Mouse (Mus musculus) T-helper 17 cell (primary cell): ENCODE measurements at regions not wholly inside any gene's neighbourhood (a gene's known extent, or its start where the extent isn't known, plus 50 kb on each side); places are given as distances from the start of the nearest gene placed in this dataset.

ENCODE experiments used
- in situ Hi-C, 2 experiments: fragments of 300-600 bp; cut with MboI, MseI; formaldehyde crosslinking; loops; 1 replicate in 1 of 2; 2 replicates in 1 of 2; pipeline ENCODE4 v1.15.1; 2025; ENCODE audit warnings: high pct_unique_total_duplicates in 2 of 2

DNA sequence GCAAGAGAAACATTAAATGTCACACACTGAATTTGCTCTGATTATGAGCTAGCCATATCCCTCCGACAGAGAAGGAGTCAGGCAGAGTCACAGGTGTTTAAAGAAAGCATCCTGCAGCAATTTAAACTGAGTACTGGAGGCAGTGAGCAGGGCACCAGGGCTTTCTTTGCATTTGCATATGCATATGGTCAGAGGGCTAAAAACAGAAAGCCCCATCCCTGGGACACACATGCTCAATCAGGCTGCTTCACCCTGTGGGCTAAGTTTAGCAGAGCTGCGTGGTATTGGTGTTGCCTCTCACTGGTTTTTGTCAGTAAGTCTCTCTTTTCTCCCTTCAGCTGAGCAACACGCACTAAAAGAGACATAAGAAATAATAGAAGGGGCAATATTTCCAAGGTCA is 289.9 kb upstream of the Rps6ka3 start:
- in situ Hi-C loops = loop anchor here (5.0 to 10.0 kb wide), 4 partner anchors 968 to 1455 kb away; no protein-coding TSS in a partner anchor

DNA sequence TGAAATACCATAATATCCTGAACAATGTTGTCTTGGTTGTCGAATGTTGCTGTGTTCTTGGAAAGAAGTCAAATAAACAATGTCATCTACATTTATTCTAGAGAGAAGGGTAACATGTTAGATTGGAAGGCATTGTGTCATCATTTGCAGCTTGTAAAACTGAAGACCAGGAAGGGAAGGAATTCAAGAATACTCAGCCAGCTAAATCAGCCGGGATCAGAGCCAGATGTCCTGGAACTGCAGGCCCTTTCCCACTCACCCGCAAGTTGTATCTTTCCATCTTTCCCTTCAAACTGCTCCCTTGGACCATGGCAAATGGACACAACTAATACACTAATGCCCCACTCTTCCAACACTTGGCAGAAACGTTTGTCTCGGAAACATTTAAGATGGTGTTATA is 288.7 kb upstream of the Rps6ka3 start:
- in situ Hi-C loops = loop anchor here (5.0 to 10.0 kb wide), 4 partner anchors 969 to 1457 kb away; no protein-coding TSS in a partner anchor

DNA sequence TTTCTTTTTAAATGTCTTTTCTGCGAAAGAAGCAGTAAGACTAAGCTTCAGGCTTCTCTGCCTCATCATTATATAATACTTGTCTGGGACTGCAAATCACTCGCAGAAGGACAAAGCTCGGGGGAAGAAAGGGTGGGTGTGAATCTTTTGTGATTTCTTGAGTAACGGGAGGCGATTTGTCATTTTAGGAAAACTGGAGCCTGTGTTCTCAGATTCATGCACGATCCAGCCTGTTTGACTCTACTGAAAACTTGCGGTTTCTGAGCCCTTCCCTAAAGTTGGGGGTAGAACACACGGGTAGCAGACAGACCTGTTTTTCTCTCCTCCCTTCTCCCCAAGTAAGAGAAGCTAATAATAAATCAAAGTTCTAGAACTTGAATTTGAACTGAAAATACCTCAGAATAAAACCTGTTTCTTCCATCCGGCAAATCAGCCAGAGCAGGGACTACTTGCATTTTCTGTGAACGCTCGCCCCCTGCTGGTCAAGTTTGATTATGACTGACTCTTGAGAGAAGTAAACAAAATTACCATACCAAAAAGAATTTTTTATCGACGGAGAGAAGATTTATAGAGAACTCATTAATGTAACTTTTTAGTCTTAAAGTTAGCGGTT is 288.2 kb upstream of the Rps6ka3 start:
- in situ Hi-C loops = loop anchor here (5.0 to 10.0 kb wide), 4 partner anchors 970 to 1457 kb away; no protein-coding TSS in a partner anchor

DNA sequence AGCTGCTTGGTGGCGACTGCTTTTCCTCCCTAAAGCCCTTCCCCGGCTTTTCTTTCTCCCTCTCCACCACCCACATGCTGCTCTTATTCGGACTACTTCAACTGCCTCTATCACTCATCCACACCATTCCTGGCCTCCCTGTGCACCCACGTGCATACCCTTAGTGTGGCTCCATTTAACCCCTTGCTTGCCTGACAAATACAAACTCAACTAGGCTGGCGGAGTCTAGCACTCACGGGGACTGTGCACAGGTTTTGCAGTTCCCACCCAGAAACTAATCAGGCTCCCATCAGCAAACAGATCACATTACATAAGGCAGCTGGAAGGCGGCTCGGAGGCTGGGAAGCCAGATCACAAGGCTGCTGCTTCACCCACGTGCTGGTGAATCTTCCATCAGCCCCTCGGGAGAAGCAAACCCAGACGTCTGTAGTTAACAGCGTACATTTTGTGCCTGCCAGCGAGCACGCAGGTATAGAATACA is 287.0 kb upstream of the Rps6ka3 start:
- in situ Hi-C loops = loop anchor here (5.0 to 10.0 kb wide), 4 partner anchors 971 to 1458 kb away; no protein-coding TSS in a partner anchor

DNA sequence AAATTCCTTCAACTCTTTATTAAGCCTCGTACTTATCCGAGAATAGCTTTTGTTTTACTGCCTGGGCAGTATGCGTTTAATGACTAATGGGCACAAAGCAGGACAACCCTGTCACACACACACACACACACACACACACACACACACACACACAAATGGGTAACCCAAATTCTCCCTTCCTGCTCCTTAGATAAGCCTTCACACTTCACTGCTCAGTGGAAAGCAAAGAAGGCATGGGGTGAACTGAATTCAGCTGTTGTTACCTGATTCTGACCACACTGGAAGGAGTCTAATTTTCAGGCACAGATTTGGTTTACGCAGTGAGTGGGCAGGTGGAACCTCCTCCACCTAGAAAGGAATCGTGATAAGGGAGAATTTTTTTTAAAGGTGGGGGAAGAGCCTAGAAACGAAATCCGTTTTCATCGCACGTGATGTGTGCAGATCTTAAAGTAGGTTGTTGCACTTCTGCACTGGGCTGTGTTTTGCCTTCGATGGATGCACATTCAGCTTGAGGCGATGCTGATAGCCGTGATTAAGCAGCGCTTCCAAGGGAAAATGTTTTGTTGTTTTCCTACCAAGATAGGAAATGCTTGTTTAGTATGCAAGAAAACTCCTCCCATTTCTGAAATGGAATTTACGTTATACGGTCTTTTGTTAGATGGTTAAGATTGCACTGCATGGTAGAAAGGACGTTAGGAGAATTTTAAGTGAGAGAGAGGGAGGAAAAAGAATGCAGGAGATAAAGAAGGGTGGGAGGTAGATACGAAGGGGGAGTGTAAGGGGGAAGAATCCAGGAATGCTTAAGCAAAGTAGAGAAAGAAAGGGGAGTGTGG is 286.2 kb upstream of the Rps6ka3 start:
- in situ Hi-C loops = loop anchor here (5.0 to 10.0 kb wide), 4 partner anchors 972 to 1459 kb away; no protein-coding TSS in a partner anchor

DNA sequence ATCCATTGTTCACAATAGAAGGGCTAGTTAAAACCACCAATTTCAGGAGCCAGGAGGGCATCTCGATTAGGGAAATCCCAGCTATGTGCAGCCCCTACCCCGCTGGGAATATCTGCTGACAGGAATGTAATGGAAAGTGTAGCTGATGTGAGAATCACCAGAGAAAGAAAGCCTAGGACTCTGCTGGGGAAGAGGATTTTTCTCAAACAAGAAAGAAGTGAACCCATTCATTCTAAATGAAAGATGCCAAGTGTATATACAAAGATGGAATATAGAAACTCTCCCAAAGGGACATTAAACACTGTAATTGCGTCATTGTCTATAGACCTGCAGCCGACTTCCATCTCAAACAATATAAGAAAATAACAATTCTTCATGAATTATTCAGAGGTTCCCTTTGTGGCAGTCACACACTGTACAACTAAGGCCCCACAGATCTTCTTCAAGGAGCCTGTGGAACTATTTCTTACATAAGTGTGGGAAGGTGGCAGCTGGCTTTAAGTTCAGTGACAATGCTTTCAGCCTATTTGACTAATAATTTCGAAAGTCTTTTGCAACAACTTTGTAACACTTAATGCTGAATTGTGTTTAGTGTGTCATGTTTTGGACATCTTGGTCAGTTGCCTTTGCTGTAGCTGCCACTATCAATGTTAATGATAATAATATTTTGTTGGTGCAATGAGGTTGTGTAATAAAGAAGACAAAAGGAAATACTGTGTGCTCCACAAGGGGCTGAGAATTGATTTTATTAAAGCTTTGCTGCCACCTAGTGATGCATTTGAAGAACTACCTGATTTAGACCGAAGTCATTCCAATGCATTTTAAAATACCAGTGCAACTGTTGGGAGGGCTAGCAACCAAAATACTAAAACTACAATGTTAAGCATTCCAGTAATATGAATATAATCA is 285.4 kb upstream of the Rps6ka3 start:
- in situ Hi-C loops = loop anchor here (5.0 to 10.0 kb wide), 4 partner anchors 972 to 1460 kb away; no protein-coding TSS in a partner anchor

DNA sequence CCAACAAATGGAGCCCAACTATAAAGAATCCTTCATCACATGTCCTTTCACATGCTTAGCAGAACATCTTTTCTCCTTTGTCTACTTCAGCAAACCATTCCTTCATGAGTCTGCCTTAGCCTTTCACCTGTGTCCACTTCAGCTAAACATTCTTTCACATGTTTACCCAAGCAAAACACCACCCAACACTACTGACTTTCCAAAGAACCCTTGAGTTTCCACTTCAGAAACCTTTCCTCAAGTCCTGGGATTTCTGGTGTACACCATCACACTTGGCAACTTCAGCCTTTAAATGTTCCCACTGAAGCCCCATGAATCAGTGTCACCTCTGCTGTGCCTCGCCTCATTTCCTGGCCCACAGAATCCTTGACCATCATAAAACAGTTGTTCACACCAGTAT is 278.2 kb upstream of the Rps6ka3 start:
- in situ Hi-C loops = no loop called here

DNA sequence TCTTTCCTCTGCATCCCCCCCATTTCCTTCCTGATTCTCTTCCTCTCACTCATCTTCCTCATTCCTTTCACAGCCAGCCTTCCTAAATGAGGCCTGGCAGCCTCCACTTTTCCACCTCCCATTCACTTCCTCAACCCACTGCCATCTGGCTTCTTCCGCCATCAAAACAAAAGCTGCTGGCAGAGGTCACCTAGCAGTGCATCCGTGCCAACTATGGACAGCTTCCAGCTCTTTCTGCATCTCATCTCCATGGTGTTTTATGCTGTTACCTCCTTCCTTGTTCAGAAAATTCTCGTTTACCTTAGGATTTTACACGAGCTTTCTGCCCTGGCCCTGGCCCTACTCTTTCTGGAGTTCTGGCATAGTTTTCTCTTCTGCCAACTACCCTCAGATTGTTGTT is 262.9 kb upstream of the Rps6ka3 start:
- in situ Hi-C loops = no loop called here

DNA sequence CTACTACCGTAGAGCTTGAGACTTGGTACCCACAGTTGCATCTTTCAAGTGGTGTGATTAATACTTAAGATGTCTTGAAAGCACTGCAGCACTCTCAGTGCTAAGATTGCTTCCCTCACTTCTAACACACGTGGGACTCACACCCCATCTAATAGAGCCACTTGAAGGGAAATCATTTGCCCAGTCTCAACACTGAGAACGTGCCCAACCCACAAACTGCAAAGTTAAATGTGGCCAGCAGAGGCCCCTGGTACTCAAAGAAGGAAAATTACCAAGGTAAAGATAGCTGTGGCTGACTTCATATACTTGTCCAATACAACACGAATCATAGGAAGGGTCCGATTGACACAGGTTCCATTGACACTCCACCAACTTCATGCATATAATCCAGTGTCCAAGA is 238.4 kb upstream of the Rps6ka3 start:
- in situ Hi-C loops = no loop called here

DNA sequence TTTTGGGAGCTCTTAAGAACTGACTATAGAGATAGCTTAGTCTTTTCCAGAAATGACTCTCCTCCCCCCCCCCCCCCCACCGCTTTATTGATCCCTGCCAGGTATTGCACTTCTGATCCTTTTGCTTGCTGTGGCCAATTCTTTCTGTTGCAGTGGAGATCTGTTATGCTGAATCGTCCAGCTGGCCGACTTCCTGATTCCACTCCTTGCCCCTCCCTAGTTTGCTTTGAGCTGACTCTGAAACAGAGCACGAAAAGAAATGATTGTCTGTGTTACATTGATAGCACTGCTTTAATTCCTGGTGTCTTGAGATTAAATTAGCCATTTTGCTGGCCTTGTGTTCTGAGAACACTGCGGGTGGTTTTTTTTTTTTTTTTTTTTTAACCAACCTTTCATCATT is 233.5 kb upstream of the Rps6ka3 start:
- in situ Hi-C loops = no loop called here

DNA sequence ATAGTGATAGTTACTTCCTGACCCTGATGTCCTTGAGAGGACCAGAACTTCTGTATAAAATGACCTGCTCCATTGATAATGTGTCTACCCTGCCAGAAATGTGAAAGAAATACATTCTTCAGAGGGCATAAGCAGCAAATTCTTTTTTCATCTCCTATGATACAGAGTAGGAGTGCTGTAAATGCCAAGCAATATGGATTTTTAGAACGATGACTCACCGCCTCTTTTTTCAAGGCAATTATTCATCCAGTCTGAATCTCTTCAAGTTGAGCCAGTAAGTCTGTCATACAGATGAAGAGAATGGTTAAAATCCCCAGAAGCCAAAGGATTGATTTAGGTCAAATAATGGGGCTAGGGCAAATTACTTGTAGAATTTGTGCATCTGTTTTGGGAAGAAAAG is 225.4 kb upstream of the Rps6ka3 start:
- in situ Hi-C loops = no loop called here

DNA sequence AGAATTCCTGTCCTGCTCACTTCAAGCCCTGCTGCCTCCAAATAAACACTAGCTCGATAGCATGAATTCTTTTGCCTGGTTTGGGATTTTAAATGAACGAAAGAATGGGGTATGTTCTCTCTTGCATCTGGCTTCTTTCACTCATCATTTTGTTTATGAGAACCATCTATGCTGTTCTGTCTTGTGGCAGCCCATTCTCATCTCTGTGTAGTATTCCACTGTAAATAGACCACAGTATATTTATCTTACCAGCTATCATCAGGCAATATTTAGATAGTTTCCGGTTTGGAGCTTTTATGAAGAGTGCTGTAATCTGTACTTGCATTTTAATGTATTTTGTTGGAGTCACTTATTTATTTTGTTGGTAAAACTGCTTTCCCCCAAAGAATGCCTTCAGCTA is 222.4 kb upstream of the Rps6ka3 start:
- in situ Hi-C loops = no loop called here

DNA sequence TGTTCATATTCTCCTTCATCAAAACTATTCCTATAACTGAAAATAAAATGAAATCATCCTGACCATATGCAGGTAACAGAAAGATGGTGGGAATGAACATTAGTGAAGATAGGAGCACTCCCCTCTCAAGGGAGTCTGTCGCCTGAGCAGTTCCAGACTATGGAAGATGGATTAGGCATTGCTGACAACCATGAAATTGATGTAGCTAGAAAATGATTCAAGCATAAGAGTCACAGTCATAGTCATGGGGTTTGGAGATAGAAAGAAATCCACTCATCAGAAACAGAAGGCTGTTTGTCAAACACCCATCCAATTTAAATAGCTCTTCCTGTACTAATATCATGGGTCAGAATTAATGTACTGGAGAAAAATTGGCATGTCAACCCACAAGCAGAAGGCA is 191.2 kb upstream of the Rps6ka3 start:
- in situ Hi-C loops = no loop called here

DNA sequence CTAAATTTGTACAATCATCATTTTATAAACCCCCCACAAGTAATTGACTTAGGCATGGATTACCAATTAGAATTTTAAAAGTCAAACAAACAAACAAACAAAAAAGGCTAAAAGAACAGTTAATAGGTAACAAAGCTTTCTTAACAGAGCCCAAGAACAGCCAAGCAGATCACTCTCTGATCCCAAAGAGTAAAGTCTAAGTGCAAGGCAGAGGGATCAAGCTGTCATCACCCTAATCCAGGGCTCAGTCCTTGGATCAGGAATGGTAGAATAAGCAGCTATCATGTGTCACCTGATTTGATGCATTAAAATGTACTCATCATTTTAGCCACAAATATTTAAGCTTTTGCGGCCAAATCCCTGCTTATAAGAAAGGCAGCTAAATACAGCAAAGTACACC is 183.8 kb upstream of the Rps6ka3 start:
- in situ Hi-C loops = loop anchor here in 1 of 2 experiments (25.0 kb wide), 1 partner anchor 386 kb away; the partner anchor contains the start of gene Map7d2

DNA sequence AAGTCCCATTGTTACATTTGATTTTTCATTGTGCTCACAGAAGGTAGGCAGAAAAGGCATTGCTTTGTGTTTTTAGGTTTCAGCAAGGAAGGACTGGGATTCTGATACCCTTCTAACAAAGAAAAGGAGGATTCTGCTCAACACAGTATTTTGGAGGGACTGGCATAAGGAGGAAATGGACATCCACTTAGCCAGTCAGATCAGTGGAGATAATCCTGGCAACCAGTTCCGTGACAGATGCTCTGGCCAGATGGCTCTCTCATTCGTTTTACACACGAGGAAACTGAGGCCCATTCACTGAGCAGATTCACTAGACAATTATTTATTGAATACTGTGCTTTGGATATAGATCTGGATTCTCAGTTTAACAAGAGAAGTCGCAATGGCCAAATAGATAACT is 178.2 kb upstream of the Rps6ka3 start:
- in situ Hi-C loops = loop anchor here (10.0 to 25.0 kb wide), 2 partner anchors 363 to 380 kb away; partner anchors contain the start of gene Map7d2 (in 1 of the 2)

DNA sequence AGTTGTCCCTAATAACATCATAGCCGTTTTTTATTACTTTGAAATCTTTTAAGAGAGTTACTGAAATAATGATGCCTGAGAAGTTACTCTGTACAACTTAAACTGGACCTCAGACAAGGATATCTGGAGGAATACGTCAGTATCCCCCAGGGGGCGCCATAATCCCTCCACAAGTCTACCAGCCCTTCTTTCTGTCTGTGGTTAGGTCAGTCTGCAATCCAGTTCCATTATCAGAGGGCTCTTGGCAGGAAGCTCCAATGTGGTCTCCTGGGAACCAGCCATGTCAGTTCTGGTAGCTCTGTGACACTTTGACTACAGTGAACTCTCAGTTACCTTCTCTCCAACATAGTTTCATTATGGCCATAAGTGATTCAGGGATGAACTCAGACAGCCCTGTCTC is 166.7 kb upstream of the Rps6ka3 start:
- in situ Hi-C loops = loop anchor here (5.0 to 25.0 kb wide), 2 partner anchors 224 to 369 kb away; partner anchors contain the start of gene Map7d2 (in 1 of the 2)

DNA sequence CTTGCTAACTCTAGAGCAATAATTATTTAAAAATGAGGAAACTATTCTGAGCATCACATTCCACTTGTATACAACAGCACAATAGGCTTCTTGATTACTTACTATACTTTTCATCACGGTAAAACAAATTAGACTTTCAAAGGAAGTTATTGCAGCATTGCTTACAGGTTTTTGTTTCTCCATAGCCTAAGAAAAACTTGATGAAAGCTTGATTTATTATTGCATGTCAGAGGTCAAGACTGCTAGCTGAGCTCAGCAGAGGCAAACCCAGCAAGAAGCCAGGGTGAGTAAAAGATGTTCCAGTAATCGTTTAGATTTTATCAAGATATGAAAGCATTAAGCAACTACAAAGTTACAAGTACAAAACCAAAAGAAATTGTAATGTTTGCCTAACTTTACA is 162.2 kb upstream of the Rps6ka3 start:
- in situ Hi-C loops = loop anchor here in 1 of 2 experiments (25.0 kb wide), 1 partner anchor 364 kb away; the partner anchor contains the start of gene Map7d2

DNA sequence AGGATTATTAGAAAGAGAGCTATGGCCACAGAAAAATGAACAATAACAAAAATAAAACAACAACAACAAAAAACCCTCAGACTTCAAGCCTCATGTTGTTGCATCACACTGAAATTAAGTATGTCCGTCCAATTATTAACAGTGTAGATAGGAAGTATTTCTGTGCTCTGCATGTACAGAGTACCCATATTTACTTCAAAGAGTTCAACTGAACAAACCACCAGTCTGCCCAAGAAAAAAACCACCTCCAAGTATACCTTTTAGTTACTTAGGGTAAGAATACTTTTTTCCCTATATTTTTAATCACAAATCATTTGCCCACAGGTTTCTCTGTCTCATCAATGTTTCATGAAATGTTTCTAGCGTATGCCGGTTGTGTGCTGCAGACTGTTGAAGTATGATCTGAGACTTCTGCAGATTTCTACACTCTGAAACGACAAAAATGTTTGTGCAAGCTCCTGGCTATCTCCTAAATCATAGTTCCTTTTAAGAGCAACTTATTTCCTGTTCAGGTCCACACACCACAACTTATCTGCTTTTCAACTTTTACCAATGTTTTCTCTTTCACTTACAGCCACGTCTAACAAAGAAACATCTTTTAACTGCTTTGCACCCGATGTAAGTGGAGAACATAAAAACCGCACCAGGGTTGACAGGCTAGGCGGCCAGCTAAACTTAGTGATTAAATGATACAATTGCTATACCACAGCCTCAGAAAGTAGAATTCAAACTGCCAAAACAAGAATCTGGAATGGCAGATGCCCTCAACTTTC is 154.2 kb upstream of the Rps6ka3 start:
- in situ Hi-C loops = no loop called here

DNA sequence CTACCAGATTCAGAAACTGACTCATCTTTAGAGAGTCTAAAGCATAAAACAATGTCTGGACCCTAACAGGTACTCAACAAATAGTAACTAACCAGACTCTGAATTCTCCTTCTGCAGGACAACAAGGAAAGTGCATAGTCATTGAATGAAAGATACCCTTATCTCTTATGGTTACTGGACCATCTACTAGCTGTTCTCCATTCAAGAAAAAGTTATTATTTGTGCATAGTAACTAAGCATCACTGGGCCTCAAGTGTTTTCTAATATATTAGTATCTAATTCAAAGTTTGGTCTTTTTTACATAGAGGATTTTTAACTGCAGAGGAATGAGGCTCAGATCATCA is 153.7 kb upstream of the Rps6ka3 start:
- in situ Hi-C loops = no loop called here

DNA sequence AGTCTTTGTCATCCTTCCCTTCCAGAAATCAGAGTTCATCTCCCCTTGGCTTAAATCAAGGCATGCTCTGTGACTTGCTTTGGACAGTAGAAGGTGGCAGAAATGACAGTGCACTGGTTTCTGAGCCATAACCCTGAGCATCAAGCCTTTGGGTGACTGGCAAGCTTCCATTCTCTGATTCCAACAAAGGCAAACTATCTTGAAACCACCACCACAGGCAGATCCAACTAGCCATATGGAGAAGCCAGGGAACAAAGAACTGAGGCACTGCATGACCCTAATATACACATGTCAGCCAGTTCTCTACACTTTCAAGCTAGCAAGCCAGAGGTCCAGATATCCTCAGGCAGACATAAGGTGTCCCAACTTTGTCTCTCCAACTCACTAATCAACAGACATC is 151.2 kb upstream of the Rps6ka3 start:
- in situ Hi-C loops = no loop called here
